Mouse (Mus musculus) gastrocnemius, adult 2 months (tissue): ENCODE data around the gene Scn1b. TPM values are rescaled to one million over a fixed set of nuclear protein-coding genes. Genes with fewer than 3 reads are reported as not detected.

Experiments
- DNase-seq: peaks from one replicate; pipeline ENCODE4 v3.0.0; 2022
- H3K27ac ChIP-seq: fragments of 200-600 bp; 2 replicates; pipeline ENCODE4 v1.8.1; 2022; ENCODE audit warnings: mild to moderate bottlenecking
- H3K4me3 ChIP-seq: fragments of 200-600 bp; 2 replicates; pipeline ENCODE4 v1.8.1; 2022; ENCODE audit warnings: mild to moderate bottlenecking, moderate library complexity
- CTCF ChIP-seq: fragments of 200-600 bp; IDR thresholded peaks from 2 replicates; pipeline ENCODE4 v1.8.1; 2022; ENCODE audit warnings: antibody characterized with exemption, mild to moderate bottlenecking, moderate library complexity
- intact Hi-C: fragments of 180-260 bp; cut with DNase I; formaldehyde crosslinking; loops from one replicate; pipeline ENCODE4 v1.15.1; 2025
- total RNA-seq, 2 experiments: library from RNA; stranded (reverse); gene quantifications; 2 replicates each; pipeline ENCODE4 v1.2.3; 2021

The Scn1b gene
- total RNA-seq, 2 experiments from 2014 or later, result 748 to 815 TPM

GRCm38 (mm10) chr7:31124381-31124780 is 2.4 kb downstream of the Scn1b start:
- peak overlapping the region; percentile 91 for H3K4me3 ChIP-seq
- no peak for TF ChIP-seq CTCF
- DNase-seq, result no peak
- intact Hi-C loops, result no loop called here
- H3K27ac ChIP-seq, result peak overlapping the region; percentile 99

GRCm38 (mm10) chr7:31123697-31124096 is 3.1 kb downstream of the Scn1b start:
- peak overlapping the region; percentile 91 for H3K4me3 ChIP-seq
- intact Hi-C loops, result no loop called here
- TF ChIP-seq CTCF, result no peak
- DNase-seq, result no peak
- H3K27ac ChIP-seq, result peak overlapping the region; percentile 99

GRCm38 (mm10) chr7:31122641-31123631 is 3.9 kb downstream of the Scn1b start:
- H3K27ac ChIP-seq, result peak overlapping the region; percentile 46; the same call in 1 of the 2 replicates
- peak overlapping the region; percentile 91; the same call in 1 of the 2 replicates for H3K4me3 ChIP-seq
- intact Hi-C loops, result no loop called here
- TF ChIP-seq CTCF, result no peak
- DNase-seq, result no peak

GRCm38 (mm10) chr7:31119556-31119955 is 7.2 kb downstream of the Scn1b start:
- intact Hi-C loops, result no loop called here

GRCm38 (mm10) chr7:31118486-31118885 is 8.3 kb downstream of the Scn1b start:
- intact Hi-C loops, result no loop called here
- DNase-seq, result peak; percentile 91
- peak overlapping the region; percentile 40; the same call in 1 of the 2 replicates for H3K4me3 ChIP-seq
- peak overlapping the region; percentile 93 for H3K27ac ChIP-seq
- TF ChIP-seq CTCF, result no peak

More at GRCm38 (mm10) chr7:31119556-31119955, 7.2 kb downstream of the Scn1b start:
- DNase-seq, result peak; percentile 61
- H3K27ac ChIP-seq, result peak overlapping the region; percentile 93
- no peak for TF ChIP-seq CTCF
- no peak overlapping the region; the same call in 1 of the 2 replicates for H3K4me3 ChIP-seq

- DNase-seq, result no peak
- peak overlapping the region; percentile 93 for H3K27ac ChIP-seq
- no peak for TF ChIP-seq CTCF
- H3K4me3 ChIP-seq, result peak overlapping the region; percentile 46
- intact Hi-C loops, result no loop called here
Observed at GRCm38 (mm10) chr7:31117465-31117864, 9.3 kb downstream of the Scn1b start.

- DNase-seq, result peak; percentile 56
- Histone ChIP-seq H3K27ac (peak overlapping the region; percentile 93), H3K4me3 (peak overlapping the region; percentile 46)
- intact Hi-C loops, result no loop called here
- no peak for TF ChIP-seq CTCF
Observed at GRCm38 (mm10) chr7:31116721-31117145, 10.1 kb downstream of the Scn1b start.

- Histone ChIP-seq H3K4me3 (peak overlapping the region; percentile 46), H3K27ac (peak overlapping the region; percentile 93)
- DNase-seq, result peak; percentile 89
- intact Hi-C loops, result no loop called here
- TF ChIP-seq CTCF, result no peak
Observed at GRCm38 (mm10) chr7:31115587-31116043, 11.2 kb downstream of the Scn1b start.

GRCm38 (mm10) chr7:31115182-31115581 is 11.6 kb downstream of the Scn1b start, which contains the start of gene Hpn:
TSS of gene Hpn (minus strand) at chr7:31115290.
- Histone ChIP-seq H3K27ac (peak within 1 kb of the TSS; percentile 93), H3K4me3 (peak within 1 kb of the TSS; percentile 46)
- DNase-seq, result peak; percentile 61
- intact Hi-C loops, result no loop called here
- no peak for TF ChIP-seq CTCF

- H3K27ac ChIP-seq, result peak overlapping the region; percentile 93
Observed at GRCm38 (mm10) chr7:31114646-31115045, 12.2 kb downstream of the Scn1b start.

GRCm38 (mm10) chr7:31113800-31114199 is 13.0 kb downstream of the Scn1b start:
- DNase-seq, result no peak
- TF ChIP-seq CTCF, result no peak
- intact Hi-C loops, result no loop called here
- H3K4me3 ChIP-seq, result no peak overlapping the region
- no peak overlapping the region; the same call in 1 of the 2 replicates for H3K27ac ChIP-seq

More at GRCm38 (mm10) chr7:31114646-31115045, 12.2 kb downstream of the Scn1b start:
- intact Hi-C loops, result no loop called here
- H3K4me3 ChIP-seq, result no peak overlapping the region; the same call in 1 of the 2 replicates
- peak; percentile 23; the same call in 1 of the 2 replicates for TF ChIP-seq CTCF
- DNase-seq, result peak; percentile 56

GRCm38 (mm10) chr7:31112036-31112435 is 14.8 kb downstream of the Scn1b start:
- no peak for DNase-seq
- TF ChIP-seq CTCF, result no peak
- intact Hi-C loops, result no loop called here
- H3K4me3 ChIP-seq, result no peak overlapping the region
- H3K27ac ChIP-seq, result peak overlapping the region; percentile 35; the same call in 1 of the 2 replicates

- Histone ChIP-seq H3K4me3 (no peak overlapping the region), H3K27ac (peak overlapping the region; percentile 83)
- intact Hi-C loops, result no loop called here
- no peak for TF ChIP-seq CTCF
- no peak for DNase-seq
Observed at GRCm38 (mm10) chr7:31110861-31111385, 15.9 kb downstream of the Scn1b start.
